Mouse (Mus musculus) common myeloid progenitor, adult 5-6 weeks (primary cell): ENCODE data around the gene E130114P18Rik. TPM values are rescaled to one million over a fixed set of nuclear protein-coding genes. Genes with fewer than 3 reads are reported as not detected.

Experiments
- ATAC-seq: replicated peaks from 2 replicates; pipeline ENCODE4 v1.8.0; 2016; ENCODE audit warnings: low read depth, mild to moderate bottlenecking, moderate TSS enrichment, inconsistent platforms; ENCODE audit not compliant: poor library complexity, severe bottlenecking
- total RNA-seq: library from RNA; stranded (forward); fragments of 200-1000, 187-1606 nt; gene quantifications from 2 replicates; pipeline ENCODE4 v1.2.3, GENCODE M21; 2017

E130114P18Rik gene
- total RNA-seq, 1 experiment from 2014 or later: not detected

- no peak for ATAC-seq
Measured at GRCm38 (mm10) chr4:97664738-97665427, 113.0 kb downstream of the E130114P18Rik start.

DNA sequence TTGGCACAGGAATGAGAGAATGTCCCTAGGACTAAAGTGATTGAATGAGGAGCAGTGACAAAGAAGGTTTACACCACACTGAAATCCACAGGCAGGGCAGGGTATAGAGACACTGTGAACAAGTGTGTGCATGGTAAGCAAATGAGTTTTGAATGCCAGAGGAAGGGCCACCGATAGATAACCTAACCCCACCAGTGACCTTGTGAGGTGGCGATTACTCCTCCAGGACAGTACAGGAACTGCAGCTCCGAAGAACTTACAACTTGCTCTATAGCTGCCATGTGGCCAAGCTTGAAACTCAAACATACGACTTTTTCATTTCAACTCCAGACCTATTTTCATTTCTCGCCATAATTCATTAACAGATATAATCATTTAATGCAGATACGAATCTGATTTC lies 114.0 kb downstream of the E130114P18Rik start:
- no peak for ATAC-seq

DNA sequence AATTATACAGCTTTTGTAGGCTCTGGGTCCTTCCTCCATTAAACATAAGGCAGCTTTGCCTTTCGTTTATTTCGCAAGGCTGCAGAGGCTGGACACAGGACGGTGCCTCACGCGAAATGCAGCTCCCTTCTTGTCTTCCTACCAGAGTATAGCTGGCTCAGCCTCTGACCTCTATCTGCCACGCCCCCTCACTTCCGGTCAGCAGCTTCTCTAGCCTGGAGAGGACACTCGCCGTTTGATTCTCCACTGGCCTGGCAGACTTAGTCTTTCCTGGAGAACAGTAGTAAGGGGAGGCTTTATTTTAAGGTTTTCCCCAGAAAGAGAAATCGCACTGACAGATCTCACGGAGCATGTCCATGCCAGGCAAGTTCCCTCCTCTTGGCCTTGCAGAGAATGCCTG lies 115.0 kb downstream of the E130114P18Rik start:
- no peak for ATAC-seq

DNA sequence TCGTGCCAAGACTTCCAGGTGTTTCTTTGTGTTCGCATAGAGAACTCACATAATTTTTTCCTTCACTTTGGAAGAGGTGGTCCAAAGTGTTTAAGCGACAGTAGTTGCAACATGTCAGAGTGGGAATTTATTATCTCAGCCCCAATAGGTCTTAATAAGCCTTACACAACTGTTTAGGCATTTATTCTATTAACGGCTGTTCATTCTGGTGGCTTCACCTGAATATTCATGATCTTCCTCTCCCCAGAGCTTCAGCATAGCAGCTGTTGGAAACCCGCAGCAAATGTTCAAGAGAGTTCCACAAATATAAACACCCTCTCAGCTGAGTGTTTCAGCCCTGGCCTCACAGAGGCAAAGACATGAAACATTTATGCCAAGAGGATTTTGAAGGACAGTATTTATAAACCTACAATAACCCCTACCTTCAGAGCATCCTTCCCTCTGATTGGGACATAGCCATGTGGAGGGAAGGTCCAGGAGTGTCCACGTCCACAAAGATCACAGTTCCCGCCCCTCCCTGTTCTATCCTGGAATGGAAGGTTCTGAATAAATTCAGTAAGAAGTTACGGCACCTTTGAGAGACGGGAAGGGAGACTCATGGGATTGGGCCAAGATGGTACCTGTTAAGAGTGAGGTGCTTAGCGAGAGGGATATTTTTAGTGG lies 116.1 kb downstream of the E130114P18Rik start:
- no peak for ATAC-seq

DNA sequence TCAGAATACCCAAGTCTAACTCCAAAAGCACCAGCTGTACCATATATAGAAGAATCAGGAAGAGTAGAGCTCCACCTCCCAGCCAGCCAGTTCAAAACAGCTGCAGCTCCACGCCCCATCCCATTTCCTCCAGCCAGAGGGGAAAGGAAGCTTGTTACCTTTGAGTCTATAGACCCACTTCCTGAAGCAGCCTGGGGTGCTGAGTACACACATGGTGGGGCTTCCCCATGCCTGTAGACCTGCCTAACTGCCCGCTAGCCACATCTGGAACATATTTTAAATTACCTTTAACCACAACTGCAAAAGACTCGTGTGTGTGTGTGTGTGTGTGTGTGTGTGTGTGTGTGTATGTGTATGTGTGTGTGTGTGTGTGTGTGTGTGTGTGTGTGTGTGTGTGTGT lies 120.3 kb downstream of the E130114P18Rik start:
- ATAC-seq: peak; percentile 81

DNA sequence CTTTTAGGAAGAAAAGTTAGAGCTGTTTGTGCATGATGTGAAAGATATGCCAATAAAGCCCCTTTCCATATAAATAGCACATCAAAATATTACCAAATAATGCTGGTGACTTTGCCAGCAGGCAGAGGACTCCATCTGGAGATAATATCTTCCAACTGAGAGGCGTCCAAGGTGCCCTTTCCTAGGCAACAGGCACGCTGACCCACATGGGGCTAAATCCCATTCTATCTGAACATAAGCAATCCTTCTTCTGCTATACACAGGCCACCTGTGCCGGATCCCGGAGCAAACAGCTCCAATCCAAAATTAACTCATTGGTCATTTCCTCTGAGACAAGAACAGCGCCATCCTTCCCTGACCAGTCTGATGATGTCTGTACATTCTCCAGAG lies 128.3 kb downstream of the E130114P18Rik start:
- ATAC-seq: no peak

DNA sequence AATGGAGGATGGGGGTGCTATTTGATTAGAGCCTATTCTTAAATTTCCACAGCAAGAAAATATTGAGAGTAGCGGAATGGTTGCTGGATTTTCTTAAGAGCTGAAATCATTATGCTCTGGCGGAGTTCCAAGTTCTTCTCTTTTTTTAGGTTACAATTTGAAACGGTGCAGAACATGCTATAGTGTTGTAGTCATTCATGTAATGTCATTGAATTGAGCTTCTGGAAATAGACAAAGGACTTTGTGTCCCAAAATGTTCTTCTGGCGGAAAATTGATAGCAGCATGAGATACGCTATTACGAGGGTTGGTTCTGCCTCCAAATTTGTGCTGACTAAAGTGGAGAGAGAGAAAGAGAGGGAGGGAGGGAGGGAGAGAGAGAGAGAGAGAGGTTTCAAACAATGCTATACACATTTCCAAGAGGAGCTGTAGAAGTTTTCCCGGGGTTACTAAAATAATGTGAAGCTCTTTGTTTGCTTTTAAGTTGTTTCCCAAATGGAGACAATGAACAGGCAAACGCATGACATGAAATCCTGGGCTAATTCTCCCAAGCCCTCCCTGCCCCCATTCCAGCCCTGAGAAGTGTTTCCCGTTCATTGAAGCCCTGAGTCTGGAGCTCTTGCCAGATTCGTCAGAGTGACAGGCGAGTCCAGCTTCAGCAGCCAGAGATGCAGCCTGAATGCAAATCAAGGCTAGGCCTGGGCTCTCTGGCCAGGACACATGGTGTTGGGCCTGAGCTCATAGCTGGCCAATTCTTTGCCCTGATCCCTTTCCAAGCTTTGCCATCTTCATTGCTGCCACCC lies 128.9 kb downstream of the E130114P18Rik start:
- ATAC-seq: no peak

- ATAC-seq: 0 out of 2 replicates have a peak, but pooled peaks have one; percentile 7
Measured at GRCm38 (mm10) chr4:97648436-97648707, 129.5 kb downstream of the E130114P18Rik start.

DNA sequence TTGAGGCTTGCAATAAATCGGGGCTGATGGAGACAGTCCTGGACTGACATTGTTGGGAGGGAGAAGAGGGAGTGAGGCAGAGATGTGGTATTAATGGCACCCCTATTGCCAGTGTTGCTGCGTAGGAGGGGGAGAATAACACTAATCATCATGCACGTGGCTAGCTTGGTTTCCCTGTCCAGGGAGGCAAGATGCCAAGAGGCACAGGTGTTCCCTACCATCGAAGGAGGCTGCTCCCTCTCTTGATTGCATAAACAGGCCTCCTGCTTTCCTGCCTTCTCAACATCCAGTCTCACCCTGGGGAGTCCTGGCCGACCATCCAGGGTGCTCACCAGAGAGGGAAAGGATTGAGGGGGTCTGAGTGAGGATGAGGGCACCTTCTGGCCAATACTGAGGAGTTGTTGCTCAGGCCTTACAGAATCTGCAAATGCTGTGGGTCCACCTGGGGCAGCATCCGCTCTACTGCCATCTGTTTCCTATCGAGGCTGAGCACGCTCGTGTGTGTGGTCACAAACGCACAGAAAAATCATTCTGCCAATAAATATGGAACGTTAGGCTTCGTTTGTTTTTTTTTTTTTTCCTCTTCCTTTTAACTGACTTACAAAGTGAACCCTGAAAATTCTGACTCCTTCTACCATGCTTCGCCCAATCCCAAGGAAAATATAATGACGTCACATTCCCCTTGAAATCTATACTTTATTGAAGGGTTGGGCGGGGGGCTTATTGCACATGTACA lies 130.0 kb downstream of the E130114P18Rik start:
- peak; percentile 95 for ATAC-seq

- ATAC-seq: no peak
Measured at GRCm38 (mm10) chr4:97647236-97647635, 130.6 kb downstream of the E130114P18Rik start.

GRCm38 (mm10) chr4:97640385-97640784 lies 137.5 kb downstream of the E130114P18Rik start:
- ATAC-seq: peak; percentile 90

DNA sequence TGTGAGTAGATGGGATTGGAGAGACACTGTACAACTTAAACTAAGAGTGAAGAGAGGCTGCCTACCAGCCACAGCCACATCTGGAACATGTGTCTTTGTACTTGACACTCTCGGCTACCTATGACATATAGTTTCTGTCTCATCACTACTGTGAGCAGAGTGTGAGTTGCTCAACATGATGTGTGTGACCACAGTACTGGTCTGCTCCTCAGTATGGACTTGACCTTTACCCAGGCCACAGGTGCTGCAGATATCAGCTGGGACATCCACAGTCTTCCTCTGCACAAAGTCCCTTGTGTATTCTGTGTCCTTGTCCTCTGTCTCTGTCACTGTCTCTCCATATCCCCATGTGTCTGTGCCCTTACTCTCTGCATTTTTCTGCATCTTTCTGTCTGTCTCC lies 141.3 kb downstream of the E130114P18Rik start:
- no peak for ATAC-seq

DNA sequence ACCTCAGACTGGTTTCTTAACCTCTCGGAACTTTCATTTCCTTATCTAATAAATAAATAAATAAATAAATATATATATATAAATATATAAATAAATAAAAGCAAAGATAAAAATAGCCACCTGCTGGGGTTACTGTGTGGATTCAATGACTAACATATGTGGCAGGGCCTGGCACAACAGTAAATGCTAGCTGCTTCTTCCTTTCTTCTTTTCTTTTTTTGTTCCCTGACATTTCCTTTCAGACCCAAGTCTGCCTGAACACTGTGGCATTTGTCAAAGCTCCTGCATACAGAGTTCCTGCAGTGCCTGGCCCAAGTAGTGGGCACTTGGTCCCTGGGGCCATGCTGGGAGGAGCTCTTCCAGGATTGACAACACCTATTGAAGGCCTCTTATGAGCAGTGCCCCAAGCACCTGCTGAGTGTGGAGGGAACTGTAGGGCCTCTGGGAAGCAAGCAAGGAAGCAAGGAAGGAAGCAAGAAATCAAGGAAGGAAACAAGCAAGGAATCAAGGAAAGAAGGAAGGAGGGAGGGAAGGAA lies 142.1 kb downstream of the E130114P18Rik start:
- no peak for ATAC-seq

GRCm38 (mm10) chr4:97635296-97635755 lies 142.6 kb downstream of the E130114P18Rik start:
- no peak for ATAC-seq

DNA sequence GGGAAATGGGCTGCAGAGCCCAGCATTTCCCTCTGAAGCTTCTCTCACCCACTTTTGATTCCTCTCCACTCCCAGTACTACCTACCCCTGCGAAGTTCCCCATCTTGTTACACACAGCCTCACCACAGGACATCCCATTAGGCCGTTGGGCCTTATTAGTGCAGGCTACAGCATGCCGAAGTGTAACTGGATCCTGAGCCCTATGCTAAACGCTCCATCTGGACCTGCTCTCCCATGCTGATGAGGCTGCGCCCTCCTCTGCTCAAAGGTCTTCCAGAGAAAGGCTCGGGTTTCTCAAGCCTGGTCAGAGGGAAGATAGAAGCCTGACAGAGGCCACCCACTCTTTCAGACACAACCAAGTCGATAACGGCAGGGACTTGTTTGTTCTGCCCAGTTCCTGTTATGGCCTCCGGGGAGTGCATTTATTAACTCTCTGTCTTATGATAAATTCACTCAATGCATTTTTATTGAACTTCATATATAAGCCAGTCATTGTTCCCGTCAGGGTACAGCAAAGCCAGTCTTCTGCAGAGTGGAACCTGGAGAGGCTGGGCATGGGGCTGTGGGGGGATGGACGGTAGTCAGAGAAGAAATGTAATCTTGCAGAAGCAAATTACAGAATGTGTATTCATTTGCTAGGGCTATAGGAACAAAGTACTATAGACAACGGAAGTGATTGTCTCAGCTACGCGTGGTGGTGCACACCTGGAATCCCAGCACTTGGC lies 148.8 kb downstream of the E130114P18Rik start:
- peak; percentile 72 for ATAC-seq

GRCm38 (mm10) chr4:97626002-97626720 lies 151.7 kb downstream of the E130114P18Rik start:
- no peak for ATAC-seq

- ATAC-seq: no peak
Measured at GRCm38 (mm10) chr4:97623165-97623564, 154.7 kb downstream of the E130114P18Rik start.

DNA sequence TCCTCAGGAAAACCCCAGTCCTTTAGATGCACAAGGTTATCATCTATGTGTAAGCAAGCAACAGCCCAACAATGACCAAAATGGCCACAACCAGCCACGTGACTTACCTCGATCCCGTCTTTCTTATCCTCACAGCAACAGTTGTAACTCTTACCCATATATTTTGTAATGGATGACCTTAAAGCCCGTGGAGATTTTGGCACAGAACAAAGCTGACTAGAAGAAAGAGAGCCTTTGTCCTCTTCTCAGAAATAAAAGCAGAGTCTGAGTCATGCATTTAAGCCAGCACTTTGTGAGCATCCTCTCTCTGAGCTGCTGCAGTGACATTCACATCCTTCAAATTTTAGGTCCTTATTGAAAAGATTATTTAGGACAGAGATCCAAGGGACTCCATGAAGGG lies 156.1 kb downstream of the E130114P18Rik start:
- no peak for ATAC-seq

DNA sequence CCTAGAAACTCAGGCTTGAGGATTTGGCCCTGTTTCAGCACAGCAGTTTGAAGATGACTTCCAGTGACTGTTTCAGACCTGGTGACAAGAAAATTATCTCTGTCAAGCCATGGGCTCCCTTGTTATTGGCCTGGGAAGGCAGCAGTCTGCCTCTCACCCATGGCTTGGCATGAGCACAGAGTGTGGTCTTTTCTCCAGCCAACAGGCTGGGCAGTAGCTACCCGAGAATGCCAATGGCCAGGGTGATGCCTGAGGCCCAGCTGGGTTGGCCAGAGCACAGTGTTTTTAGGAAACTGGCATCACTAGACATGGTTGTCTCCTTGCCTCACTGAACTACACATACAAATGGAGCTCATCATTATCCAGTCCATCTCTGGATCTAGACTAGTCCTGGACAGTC lies 157.5 kb downstream of the E130114P18Rik start:
- ATAC-seq: no peak
